Mouse (Mus musculus): ENCODE data around the gene Vasp.

Gene Vasp

DNA sequence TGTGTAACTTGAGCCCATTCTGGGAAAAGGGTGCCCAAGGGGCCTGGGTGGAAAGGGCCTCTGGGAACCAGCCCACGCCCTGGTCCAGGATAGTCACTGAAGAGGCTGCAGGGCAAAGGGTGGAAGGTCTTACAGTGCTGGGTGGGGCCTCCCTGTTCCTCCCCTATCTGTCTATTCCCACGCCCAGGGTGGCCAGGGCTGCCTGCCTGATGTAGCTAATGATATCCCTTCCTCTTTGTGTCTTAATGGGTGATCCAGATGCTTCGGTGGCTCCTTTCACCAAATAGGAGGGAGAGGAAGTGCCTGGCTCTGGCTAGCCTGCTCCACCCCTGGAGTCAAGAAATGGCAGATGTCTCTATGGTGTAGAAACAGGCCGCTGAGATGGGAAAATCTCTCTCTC lies 46.7 kb downstream of the Vasp start:
- H3K27me3 ChIP-seq (ENCODE audit: control insufficient read depth, insufficient read depth, low read length, poor library complexity, severe bottlenecking): no peaks in the 10 kb centered on the region
- DNase-seq (ENCODE audit: low read depth, low spot score): no peak
- no peaks in the 10 kb centered on the region for H3K36me3 ChIP-seq (ENCODE audit: control insufficient read depth, insufficient read depth, low read length, poor library complexity, severe bottlenecking)

DNA sequence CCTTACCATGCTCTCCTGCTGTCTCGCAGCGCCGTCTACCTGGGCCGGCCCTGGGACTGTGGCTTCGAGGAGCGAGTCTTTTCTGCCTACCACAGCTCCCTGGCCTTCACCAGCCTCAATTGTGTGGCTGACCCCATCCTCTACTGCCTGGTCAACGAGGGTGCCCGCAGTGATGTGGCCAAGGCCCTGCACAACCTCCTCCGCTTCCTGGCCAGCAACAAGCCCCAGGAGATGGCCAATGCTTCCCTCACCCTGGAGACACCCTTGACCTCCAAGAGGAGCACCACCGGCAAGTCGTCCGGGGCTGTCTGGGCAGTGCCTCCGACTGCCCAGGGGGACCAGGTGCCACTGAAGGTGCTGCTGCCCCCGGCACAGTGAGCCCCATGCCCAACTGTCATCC lies 48.7 kb downstream of the Vasp start:
- H3K36me3 ChIP-seq (ENCODE audit: control insufficient read depth, insufficient read depth, low read length, poor library complexity, severe bottlenecking): no peaks in the 10 kb centered on the region
- no peaks in the 10 kb centered on the region for H3K27me3 ChIP-seq (ENCODE audit: control insufficient read depth, insufficient read depth, low read length, poor library complexity, severe bottlenecking)
- no peak for DNase-seq (ENCODE audit: low read depth, low spot score)

DNA sequence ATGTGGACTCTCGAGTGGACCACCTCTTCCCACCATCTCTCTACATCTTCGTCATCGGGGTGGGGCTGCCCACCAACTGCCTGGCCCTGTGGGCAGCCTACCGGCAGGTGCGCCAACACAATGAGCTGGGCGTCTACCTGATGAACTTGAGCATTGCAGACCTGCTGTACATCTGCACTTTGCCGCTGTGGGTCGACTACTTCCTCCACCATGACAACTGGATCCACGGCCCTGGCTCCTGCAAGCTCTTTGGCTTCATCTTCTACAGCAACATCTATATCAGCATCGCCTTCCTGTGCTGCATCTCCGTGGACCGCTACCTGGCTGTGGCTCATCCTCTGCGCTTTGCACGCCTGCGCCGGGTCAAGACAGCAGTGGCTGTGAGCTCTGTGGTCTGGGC lies 49.4 kb downstream of the Vasp start:
- H3K27me3 ChIP-seq (ENCODE audit: control insufficient read depth, insufficient read depth, low read length, poor library complexity, severe bottlenecking): no peaks in the 10 kb centered on the region
- H3K36me3 ChIP-seq (ENCODE audit: control insufficient read depth, insufficient read depth, low read length, poor library complexity, severe bottlenecking): no peaks in the 10 kb centered on the region
- DNase-seq (ENCODE audit: low read depth, low spot score): no peak

DNA sequence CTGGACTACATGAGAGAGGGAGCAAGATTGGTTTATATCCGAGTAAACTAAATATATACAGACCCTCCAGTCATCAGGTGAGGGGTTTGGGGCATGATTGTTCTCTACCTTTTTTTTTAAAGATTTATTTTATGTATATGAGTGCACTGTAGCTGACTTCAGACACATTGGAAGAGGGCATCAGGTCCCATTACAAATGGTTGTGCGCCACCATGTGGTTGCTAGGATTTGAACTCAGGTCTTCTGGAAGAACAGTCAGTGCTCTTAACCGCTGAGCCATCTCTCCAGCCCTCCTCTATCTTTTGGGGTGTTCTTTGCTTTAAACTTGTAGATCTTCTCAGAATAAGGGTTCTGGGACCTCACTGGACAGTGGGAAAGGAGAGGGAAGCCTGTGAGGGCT lies 51.6 kb downstream of the Vasp start:
- H3K36me3 ChIP-seq (ENCODE audit: control insufficient read depth, insufficient read depth, low read length, poor library complexity, severe bottlenecking): no peaks in the 10 kb centered on the region
- no peaks in the 10 kb centered on the region for H3K27me3 ChIP-seq (ENCODE audit: control insufficient read depth, insufficient read depth, low read length, poor library complexity, severe bottlenecking)
- peak; percentile 45 for DNase-seq (ENCODE audit: low read depth, low spot score)

DNA sequence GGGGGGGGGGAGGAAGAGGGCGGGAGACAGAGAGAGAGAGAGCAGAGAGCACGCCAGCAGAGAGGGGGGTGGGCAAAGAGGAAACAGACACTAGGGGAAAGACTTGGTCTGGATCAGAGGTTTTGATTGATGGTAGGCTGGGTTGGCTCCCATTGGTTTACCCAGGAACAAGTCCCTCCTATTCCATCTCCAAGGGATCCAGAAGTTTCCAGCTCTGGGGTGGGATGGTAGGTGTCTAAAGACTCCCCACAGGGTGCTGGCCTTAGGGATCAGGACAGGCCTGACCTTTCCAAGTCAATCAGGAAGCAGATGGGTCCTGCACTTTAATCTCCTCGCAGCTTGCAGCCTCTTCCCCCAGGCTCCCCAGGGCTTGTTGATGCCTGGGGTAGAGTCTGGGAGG lies 53.7 kb downstream of the Vasp start:
- Histone ChIP-seq H3K36me3 (ENCODE audit: control insufficient read depth, insufficient read depth, low read length, poor library complexity, severe bottlenecking) (no peaks in the 10 kb centered on the region), H3K27me3 (ENCODE audit: control insufficient read depth, insufficient read depth, low read length, poor library complexity, severe bottlenecking) (no peaks in the 10 kb centered on the region)

DNA sequence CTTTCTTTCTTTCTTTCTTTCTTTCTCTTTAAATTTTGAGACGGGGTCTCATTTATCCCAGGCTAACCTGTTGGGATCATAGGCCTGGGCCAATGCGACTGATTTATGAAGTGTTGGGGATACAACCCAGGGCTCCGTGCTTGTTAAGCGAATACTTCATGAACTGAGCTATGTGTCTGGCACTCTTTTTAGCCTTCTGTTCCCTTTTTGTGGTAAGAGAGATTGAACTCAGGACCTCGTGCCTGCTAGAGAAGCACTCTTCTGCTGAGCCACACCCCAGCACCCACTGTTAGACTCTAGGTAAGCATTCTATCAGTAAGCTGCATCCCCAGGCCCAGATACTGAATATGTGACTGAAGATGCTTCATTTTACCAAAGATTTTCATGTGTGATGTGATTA lies 54.1 kb downstream of the Vasp start:
- Histone ChIP-seq H3K27me3 (ENCODE audit: control insufficient read depth, insufficient read depth, low read length, poor library complexity, severe bottlenecking) (no peaks in the 10 kb centered on the region; the same call in 1 of the 2 replicates), H3K36me3 (ENCODE audit: control insufficient read depth, insufficient read depth, low read length, poor library complexity, severe bottlenecking) (no peaks in the 10 kb centered on the region)

More for the DNA sequence above, 53.7 kb downstream of the Vasp start:
- peak; percentile 22 for DNase-seq (ENCODE audit: low read depth, low spot score)

DNA sequence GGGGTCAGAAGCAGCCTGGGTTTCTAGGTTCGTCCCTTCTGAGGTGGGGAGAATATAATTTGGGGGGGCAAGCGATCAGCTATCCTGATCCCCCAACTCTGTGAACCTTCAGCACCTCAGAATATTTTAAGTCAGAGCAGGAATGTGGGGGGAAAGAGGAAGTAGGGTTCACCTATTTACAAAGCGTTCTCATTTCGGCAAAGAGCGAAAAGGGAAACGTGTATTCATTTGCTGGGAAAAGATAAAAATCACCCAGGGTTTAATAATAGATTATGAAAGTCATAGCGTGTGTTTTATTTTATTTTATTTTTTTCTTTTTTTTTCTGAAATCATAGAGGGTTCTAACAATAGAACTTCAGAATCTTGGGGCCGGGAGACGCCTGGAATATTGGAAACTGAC lies 56.7 kb downstream of the Vasp start:
- Histone ChIP-seq H3K36me3 (ENCODE audit: control insufficient read depth, insufficient read depth, low read length, poor library complexity, severe bottlenecking) (no peaks in the 10 kb centered on the region), H3K27me3 (ENCODE audit: control insufficient read depth, insufficient read depth, low read length, poor library complexity, severe bottlenecking) (no peaks in the 10 kb centered on the region; the same call in 1 of the 2 replicates)
- no peak for DNase-seq (ENCODE audit: low read depth, low spot score)

More for the DNA sequence above, 54.1 kb downstream of the Vasp start:
- DNase-seq (ENCODE audit: low read depth, low spot score): peak; percentile 37

DNA sequence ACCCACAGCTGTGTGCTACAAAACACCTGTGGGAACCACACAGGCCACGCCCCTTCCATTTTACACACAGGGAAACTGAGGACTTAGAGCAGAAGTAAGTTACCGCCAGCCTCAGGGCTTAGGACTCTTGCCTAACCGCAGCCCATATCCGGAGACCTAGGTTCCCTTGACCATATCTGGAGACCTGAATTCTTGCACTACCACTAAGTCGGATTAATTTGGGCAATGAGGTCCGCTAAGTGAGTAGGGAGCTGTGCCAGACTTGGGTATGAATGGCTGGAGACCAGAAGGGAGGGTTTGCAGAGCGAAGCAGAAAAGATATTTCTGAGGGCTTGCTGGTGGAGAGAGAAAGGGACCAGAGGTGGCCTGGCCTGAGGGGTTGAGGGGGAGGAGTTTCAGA lies 57.2 kb downstream of the Vasp start:
- Histone ChIP-seq H3K36me3 (ENCODE audit: control insufficient read depth, insufficient read depth, low read length, poor library complexity, severe bottlenecking) (no peaks in the 10 kb centered on the region), H3K27me3 (ENCODE audit: control insufficient read depth, insufficient read depth, low read length, poor library complexity, severe bottlenecking) (no peaks in the 10 kb centered on the region; the same call in 1 of the 2 replicates)
- no peak for DNase-seq (ENCODE audit: low read depth, low spot score)

DNA sequence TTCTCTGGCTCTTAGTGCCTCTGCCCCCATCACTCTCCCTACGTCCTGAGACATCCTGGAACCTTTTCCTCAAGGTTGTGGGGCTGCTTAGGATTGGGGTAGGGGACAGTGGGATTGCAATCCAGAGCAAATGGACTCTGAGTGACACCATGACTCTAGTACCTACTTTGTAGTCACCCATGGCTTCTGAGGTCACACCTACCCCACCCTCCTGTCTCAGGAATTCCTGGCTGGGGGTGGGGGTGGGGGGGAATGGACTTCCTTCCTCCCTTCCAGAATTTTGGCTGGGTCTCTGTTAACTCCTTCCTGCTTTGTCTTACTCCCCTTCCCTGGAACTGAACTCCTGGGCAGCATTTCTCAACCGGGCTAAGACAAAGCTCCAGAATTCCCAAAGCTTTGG lies 58.2 kb downstream of the Vasp start:
- no peaks in the 10 kb centered on the region for H3K36me3 ChIP-seq (ENCODE audit: control insufficient read depth, insufficient read depth, low read length, poor library complexity, severe bottlenecking)
- no peak for DNase-seq (ENCODE audit: low read depth, low spot score)
- no peaks in the 10 kb centered on the region; the same call in 1 of the 2 replicates for H3K27me3 ChIP-seq (ENCODE audit: control insufficient read depth, insufficient read depth, low read length, poor library complexity, severe bottlenecking)

DNA sequence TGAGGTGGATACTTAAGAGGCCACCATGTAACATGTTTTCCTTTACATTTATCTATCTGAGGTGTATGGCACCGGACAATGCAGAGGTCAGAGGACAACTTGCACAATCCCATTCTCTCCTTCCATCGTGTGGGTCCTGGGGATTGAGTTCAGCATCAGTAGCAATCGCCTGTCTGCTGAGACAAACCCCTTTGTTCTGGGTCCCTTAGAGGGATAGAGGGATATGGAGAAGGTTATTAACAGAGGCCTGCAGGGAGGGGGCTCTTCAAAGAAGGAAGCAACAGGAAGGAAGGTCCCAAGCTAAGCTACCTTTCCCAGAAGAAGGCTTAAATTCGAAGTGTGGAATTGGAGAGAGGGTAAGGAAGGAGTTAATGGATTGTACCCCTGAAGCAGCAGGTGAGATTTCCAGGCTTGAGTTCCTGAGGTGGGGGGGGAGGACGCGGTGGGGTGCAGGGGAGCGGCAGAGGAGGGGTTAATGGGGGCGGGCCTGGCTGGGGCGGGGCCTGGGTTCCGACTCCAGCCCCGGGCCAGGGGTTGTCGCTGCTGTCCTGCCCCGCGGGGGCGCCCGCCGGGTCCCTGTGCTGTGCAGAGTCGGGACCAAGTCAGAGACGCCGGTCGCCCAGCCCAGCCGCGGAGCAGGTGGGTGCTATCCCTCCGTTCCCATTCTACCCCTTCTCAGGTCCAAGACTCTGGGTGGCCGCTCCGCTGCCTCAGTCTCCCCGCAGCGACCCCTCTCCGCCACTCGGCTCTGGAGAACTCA lies 59.4 kb downstream of the Vasp start, which contains the start of gene Gpr4:
Gene Gpr4 (plus strand): TSS at position 543 of the 760 bp plus-strand sequence.
- Histone ChIP-seq H3K27me3 (ENCODE audit: control insufficient read depth, insufficient read depth, low read length, poor library complexity, severe bottlenecking) (no peaks in the 10 kb centered on the region; the same call in 1 of the 2 replicates), H3K36me3 (ENCODE audit: control insufficient read depth, insufficient read depth, low read length, poor library complexity, severe bottlenecking) (no peaks in the 10 kb centered on the region)
- no peak for DNase-seq (ENCODE audit: low read depth, low spot score)

DNA sequence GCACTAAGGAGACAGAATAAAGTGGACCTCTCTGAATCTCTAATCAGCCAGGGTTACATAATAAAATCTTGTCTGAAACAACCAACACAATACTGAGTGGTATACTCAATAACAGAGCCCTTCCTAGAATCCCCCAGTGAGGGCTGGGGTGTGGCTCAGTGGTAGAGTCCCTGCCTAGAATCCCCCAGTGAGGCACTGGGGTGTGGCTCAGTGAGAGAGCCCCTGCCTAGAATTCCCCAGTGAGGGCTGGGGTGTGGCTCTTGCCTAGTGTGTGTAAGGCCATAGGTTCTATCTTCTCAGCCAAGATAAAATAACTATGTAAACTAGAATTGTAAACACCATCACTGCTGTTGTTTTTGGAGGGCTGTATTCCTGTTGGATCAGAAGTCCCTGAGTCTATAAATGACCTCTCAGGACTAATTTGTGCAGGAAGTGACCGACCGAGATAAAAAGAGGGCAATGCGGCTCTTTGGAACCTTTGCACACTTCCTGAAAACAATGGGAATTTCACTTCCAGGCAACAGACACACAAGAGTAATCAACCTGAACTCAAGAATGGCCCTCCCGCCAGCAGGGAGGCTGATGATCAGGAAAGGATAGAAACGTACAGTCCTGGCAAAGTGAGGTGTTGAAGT lies 60.5 kb downstream of the Vasp start:
- no peak for DNase-seq (ENCODE audit: low read depth, low spot score)
- H3K36me3 ChIP-seq (ENCODE audit: control insufficient read depth, insufficient read depth, low read length, poor library complexity, severe bottlenecking): no peaks in the 10 kb centered on the region
- no peaks in the 10 kb centered on the region; the same call in 1 of the 2 replicates for H3K27me3 ChIP-seq (ENCODE audit: control insufficient read depth, insufficient read depth, low read length, poor library complexity, severe bottlenecking)

DNA sequence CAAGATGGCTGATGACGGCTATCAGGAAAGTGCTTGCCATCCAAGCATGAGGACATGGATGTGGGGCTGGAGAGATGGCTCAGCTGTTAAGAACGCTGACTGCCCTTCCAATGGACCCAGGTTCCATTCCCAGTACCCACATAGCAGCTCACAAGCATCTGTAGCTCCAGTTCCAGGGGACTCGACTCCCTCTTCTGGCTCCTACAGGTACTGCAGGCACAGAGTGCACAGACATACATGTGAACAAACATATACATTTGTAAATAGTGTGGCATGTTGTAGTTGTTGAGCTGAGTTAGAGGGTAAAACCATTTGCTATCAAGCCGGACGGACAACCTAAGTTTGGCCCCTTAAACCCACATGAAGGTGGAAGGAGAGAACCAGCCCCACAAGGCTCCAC lies 61.6 kb downstream of the Vasp start:
- peak; percentile 30 for DNase-seq (ENCODE audit: low read depth, low spot score)
- Histone ChIP-seq H3K27me3 (ENCODE audit: control insufficient read depth, insufficient read depth, low read length, poor library complexity, severe bottlenecking) (no peaks in the 10 kb centered on the region; the same call in 1 of the 2 replicates), H3K36me3 (ENCODE audit: control insufficient read depth, insufficient read depth, low read length, poor library complexity, severe bottlenecking) (no peaks in the 10 kb centered on the region)

DNA sequence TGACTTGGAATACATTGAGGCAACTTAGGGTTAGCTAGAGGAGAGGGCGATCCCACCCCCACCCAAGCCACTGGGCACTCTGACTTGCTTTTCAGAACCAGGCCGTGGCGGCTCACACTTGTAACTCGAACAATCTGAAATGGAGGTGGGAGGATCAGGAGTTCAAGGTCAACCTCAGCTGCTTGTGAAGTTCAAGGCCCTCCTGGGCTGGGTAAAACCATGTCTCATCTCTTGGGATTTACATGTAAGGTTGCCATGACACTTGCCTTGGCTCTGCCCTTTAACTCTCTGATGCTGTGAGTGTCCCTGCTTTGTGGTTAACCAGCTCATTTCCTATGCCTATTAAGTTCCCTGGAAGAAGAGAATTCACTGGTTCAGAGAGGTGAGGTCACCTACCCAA lies 62.1 kb downstream of the Vasp start:
- no peak for DNase-seq (ENCODE audit: low read depth, low spot score)
- H3K27me3 ChIP-seq (ENCODE audit: control insufficient read depth, insufficient read depth, low read length, poor library complexity, severe bottlenecking): no peaks in the 10 kb centered on the region; the same call in 1 of the 2 replicates
- no peaks in the 10 kb centered on the region for H3K36me3 ChIP-seq (ENCODE audit: control insufficient read depth, insufficient read depth, low read length, poor library complexity, severe bottlenecking)

DNA sequence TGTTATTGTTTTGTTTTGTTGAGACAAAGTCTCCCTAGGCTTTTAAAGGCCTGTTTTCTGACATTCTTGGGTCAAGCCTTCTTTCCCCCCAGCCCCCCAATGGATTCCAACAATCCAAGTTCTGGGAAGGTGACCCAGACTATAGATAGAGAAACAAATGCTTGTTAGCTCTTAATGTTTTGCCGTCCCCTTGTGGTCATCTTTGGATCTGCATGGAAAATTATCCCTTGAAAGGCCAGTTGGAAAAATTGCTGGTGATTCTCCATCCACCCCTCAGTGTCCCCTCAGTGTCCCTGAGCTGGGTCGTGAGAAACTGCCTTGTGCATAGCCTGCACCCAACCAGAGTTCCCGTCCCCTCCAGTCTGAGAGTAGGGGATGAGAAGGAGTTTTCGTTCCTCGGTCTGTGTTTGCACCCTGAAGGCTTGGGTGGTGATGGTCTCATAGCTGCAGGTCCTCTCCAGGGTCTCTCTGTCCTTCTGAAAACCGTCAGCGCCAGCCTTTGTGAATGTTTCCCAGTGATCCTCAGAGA lies 62.6 kb downstream of the Vasp start:
- Histone ChIP-seq H3K27me3 (ENCODE audit: control insufficient read depth, insufficient read depth, low read length, poor library complexity, severe bottlenecking) (no peaks in the 10 kb centered on the region; the same call in 1 of the 2 replicates), H3K36me3 (ENCODE audit: control insufficient read depth, insufficient read depth, low read length, poor library complexity, severe bottlenecking) (0 out of 2 replicates have a peak, but pooled peaks cover 1% of the 10 kb centered on the region)
- DNase-seq (ENCODE audit: low read depth, low spot score): no peak
